Comparison of ENCODE assay signal across 1 mouse cellular context in genomic region chr7:15921796-15922195, GRCm38 (mm10).
TF ChIP-seq lines count a peak whose summit lies in the region.

No protein-coding gene starts in this region.

TF ChIP-seq in CH12.LX, 34 proteins besides CTCF, POLR2A, EP300 and RAD21 (continued from another document):
- TF ChIP-seq NRF1 (IDR thresholded peaks at IDR 0.05; ENCODE audit: low read depth, low read length) (no peak), POLR2AphosphoS2 (IDR thresholded peaks at IDR 0.05; ENCODE audit: low read depth, low read length) (no peak), MAX (IDR thresholded peaks at IDR 0.05; ENCODE audit: low read length) (peak; percentile 96), HCFC1 (IDR thresholded peaks at IDR 0.05; ENCODE audit: low read depth, low read length) (no peak), TBP (conservative IDR thresholded peaks at IDR 0.05; ENCODE audit: low read depth, low read length) (no peak), CHD2 (IDR thresholded peaks at IDR 0.05; ENCODE audit: low read length) (peak; percentile 86), ETS1 (conservative IDR thresholded peaks at IDR 0.05; ENCODE audit: low read depth, low read length) (peak; percentile 86), ZC3H11A (IDR thresholded peaks at IDR 0.05; ENCODE audit: low read depth, low read length) (no peak), MEF2A (IDR thresholded peaks at IDR 0.05; ENCODE audit: borderline replicate concordance, low read depth, low read length) (peak; percentile 53; the same call in 1 of the 2 replicates), MYC (IDR thresholded peaks at IDR 0.05; ENCODE audit: low read depth, low read length) (no peak), JUND (conservative IDR thresholded peaks at IDR 0.05; ENCODE audit: low read depth, low read length) (no peak; the same call in 1 of the 2 replicates), USF2 (conservative IDR thresholded peaks at IDR 0.05; ENCODE audit: low read depth, low read length) (peak; percentile 93), SIN3A (IDR thresholded peaks at IDR 0.05; ENCODE audit: low read length) (peak; percentile 89), IRF4 (IDR thresholded peaks at IDR 0.05; ENCODE audit: low read depth, low read length) (peak; percentile 94), SMC3 (IDR thresholded peaks at IDR 0.05; ENCODE audit: low read depth, low read length) (no peak)
